Mouse (Mus musculus): ENCODE measurements around the gene 2010106E10Rik. TPM values are rescaled to one million over a fixed set of nuclear protein-coding genes. Genes with fewer than 3 reads are reported as not detected.
A peak's percentile ranks its signal among the peaks of the same experiment; 100 is the strongest.

The 2010106E10Rik gene
- polyA plus RNA-seq (2012; rRNA removed): not detected in 2 replicates

DNA sequence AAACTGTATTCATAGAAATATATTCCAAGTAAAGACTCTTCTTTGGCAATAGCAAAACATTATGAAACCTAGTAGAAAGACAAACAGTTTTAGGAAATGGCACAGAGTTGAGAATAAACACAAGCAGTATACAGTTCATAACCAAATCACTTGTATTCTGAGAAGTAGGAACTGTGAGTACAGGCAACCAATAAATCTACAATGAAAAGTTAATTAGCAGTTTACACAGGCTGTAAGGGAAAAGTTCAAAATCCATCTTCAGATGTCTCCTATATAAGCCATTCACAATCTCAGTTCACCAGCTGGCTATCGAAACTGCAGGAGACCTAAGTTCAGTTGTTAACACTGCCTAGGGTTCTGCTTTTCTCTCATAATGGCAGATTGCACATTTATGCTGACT lies at the start of gene 2010106E10Rik:
Gene 2010106E10Rik, plus strand, starts transcription at position 301 of the 400 bp plus-strand sequence.
- TF ChIP-seq CTCF (IDR thresholded peaks at IDR 0.05; ENCODE audit: borderline replicate concordance, insufficient read depth, low read depth, low read length) (no peak), POLR2A (IDR thresholded peaks at IDR 0.05; ENCODE audit: borderline replicate concordance, insufficient read depth, low read length) (no peak)
- Histone ChIP-seq H3K4me1 (ENCODE audit: control insufficient read depth, insufficient read depth, low read length) (no peaks in the 10 kb centered on the region), H3K27me3 (ENCODE audit: control insufficient read depth, insufficient read depth, low read length) (no peaks in the 10 kb centered on the region), H3K4me3 (replicated peaks; ENCODE audit: insufficient read depth, low read depth, low read length) (no peak within 1 kb of the TSS), H3K27ac (ENCODE audit: insufficient read depth, low read length) (no peak within 1 kb of the TSS)
- no peak for DNase-seq
- 87% methylated on average over 1 of the region's 1 CpGs for WGBS

- no peaks in the 10 kb centered on the region for H3K4me1 ChIP-seq (ENCODE audit: control insufficient read depth, insufficient read depth, low read length)
- TF ChIP-seq POLR2A (IDR thresholded peaks at IDR 0.05; ENCODE audit: borderline replicate concordance, insufficient read depth, low read length) (no peak), CTCF (IDR thresholded peaks at IDR 0.05; ENCODE audit: borderline replicate concordance, insufficient read depth, low read depth, low read length) (no peak)
- DNase-seq: no peak
- H3K4me3 ChIP-seq (replicated peaks; ENCODE audit: insufficient read depth, low read depth, low read length): no peak overlapping the region
- no peaks in the 10 kb centered on the region for H3K27me3 ChIP-seq (ENCODE audit: control insufficient read depth, insufficient read depth, low read length)
- 82% methylated on average over 2 of the region's 2 CpGs for WGBS
- H3K27ac ChIP-seq (ENCODE audit: insufficient read depth, low read length): no peak overlapping the region
Measured at GRCm38 (mm10) chrX:112505651-112506050, 10.6 kb downstream of the 2010106E10Rik start.

GRCm38 (mm10) chrX:112524755-112525154 lies 29.7 kb downstream of the 2010106E10Rik start:
- H3K4me3 ChIP-seq (replicated peaks; ENCODE audit: insufficient read depth, low read depth, low read length): no peak overlapping the region
- no peak overlapping the region for H3K27ac ChIP-seq (ENCODE audit: insufficient read depth, low read length)
- H3K27me3 ChIP-seq (ENCODE audit: control insufficient read depth, insufficient read depth, low read length): no peaks in the 10 kb centered on the region
- no peaks in the 10 kb centered on the region for H3K4me1 ChIP-seq (ENCODE audit: control insufficient read depth, insufficient read depth, low read length)
- peak; percentile 27; the same call in 1 of the 2 replicates for TF ChIP-seq CTCF (IDR thresholded peaks at IDR 0.05; ENCODE audit: borderline replicate concordance, insufficient read depth, low read depth, low read length)
- no peak for TF ChIP-seq POLR2A (IDR thresholded peaks at IDR 0.05; ENCODE audit: borderline replicate concordance, insufficient read depth, low read length)
- DNase-seq: peak in 1 of 2 experiments; percentile 14
- 69% methylated on average over 1 of the region's 1 CpGs for WGBS

DNA sequence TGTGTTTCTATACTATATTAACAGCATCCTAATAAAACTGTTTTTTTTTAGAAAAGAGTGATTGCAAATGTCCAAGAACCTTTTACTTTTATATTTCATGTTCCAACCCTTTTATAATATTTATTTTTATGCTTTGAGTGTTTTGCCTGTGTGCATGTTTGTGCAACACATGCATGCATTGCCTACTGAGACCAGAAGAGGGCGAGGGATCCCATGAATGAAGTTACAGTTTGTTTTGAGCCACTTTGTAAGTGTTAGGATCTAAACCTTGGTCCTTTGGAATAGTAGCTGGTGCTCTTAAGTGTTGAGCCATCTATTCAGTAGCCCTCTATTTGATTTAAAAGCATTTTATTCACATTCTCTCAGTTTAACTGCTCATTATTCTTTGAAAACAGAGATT lies 48.0 kb downstream of the 2010106E10Rik start:
- TF ChIP-seq CTCF (IDR thresholded peaks at IDR 0.05; ENCODE audit: borderline replicate concordance, insufficient read depth, low read depth, low read length): no peak
- no peak for TF ChIP-seq POLR2A (IDR thresholded peaks at IDR 0.05; ENCODE audit: borderline replicate concordance, insufficient read depth, low read length)
- DNase-seq: no peak
- Histone ChIP-seq H3K4me1 (ENCODE audit: control insufficient read depth, insufficient read depth, low read length) (no peaks in the 10 kb centered on the region), H3K27ac (ENCODE audit: insufficient read depth, low read length) (no peak overlapping the region), H3K27me3 (ENCODE audit: control insufficient read depth, insufficient read depth, low read length) (no peaks in the 10 kb centered on the region), H3K4me3 (replicated peaks; ENCODE audit: insufficient read depth, low read depth, low read length) (no peak overlapping the region)
- WGBS: 50% methylated on average over 1 of the region's 1 CpGs

DNA sequence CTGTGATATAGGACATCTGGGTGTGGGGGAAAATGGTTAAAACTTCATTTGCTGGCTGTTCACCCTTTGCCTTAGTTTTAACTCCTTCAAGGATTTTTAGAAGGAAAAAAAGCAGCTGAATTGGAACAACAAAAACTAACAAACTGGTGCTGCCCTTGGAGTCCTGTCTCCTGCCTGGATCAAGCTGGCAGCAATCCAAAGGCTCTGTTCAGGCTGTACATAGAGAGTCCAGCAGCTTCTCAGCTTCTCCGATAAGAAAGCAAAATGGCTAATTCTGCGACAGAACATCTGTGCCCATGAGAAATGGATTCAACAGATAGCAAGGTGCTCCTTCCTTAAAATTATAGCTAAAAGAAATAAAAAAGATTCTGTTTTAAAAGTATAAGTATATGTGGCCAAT lies 72.6 kb downstream of the 2010106E10Rik start:
- peak in 1 of 2 experiments; percentile 2 for DNase-seq
- H3K4me1 ChIP-seq (ENCODE audit: control insufficient read depth, insufficient read depth, low read length): no peaks in the 10 kb centered on the region
- WGBS: 9% methylated on average over 2 of the region's 2 CpGs
- no peak overlapping the region for H3K27ac ChIP-seq (ENCODE audit: insufficient read depth, low read length)
- no peak for TF ChIP-seq POLR2A (IDR thresholded peaks at IDR 0.05; ENCODE audit: borderline replicate concordance, insufficient read depth, low read length)
- no peak for TF ChIP-seq CTCF (IDR thresholded peaks at IDR 0.05; ENCODE audit: borderline replicate concordance, insufficient read depth, low read depth, low read length)
- H3K4me3 ChIP-seq (replicated peaks; ENCODE audit: insufficient read depth, low read depth, low read length): no peak overlapping the region
- H3K27me3 ChIP-seq (ENCODE audit: control insufficient read depth, insufficient read depth, low read length): no peaks in the 10 kb centered on the region

- Histone ChIP-seq H3K27me3 (ENCODE audit: control insufficient read depth, insufficient read depth, low read length) (no peaks in the 10 kb centered on the region), H3K4me1 (ENCODE audit: control insufficient read depth, insufficient read depth, low read length) (no peaks in the 10 kb centered on the region), H3K27ac (ENCODE audit: insufficient read depth, low read length) (no peak within 1 kb of the TSS), H3K4me3 (replicated peaks; ENCODE audit: insufficient read depth, low read depth, low read length) (peak within 1 kb of the TSS; percentile 95)
- TF ChIP-seq CTCF (IDR thresholded peaks at IDR 0.05; ENCODE audit: borderline replicate concordance, insufficient read depth, low read depth, low read length) (no peak), POLR2A (IDR thresholded peaks at IDR 0.05; ENCODE audit: borderline replicate concordance, insufficient read depth, low read length) (peak; percentile 48; the same call in 1 of the 2 replicates)
- 7% methylated on average over 75 of the region's 79 CpGs for WGBS
- peak; percentile 77 to 79 for DNase-seq
Measured at GRCm38 (mm10) chrX:112600511-112601305, 105.6 kb downstream of the 2010106E10Rik start, which contains the start of gene Zfp711. Gene Zfp711, plus strand, starts transcription at chrX:112600526.

- DNase-seq: peak; percentile 41 to 57
- H3K27ac ChIP-seq (ENCODE audit: insufficient read depth, low read length): no peak overlapping the region
- 5% methylated on average over 47 of the region's 81 CpGs for WGBS
- H3K4me3 ChIP-seq (replicated peaks; ENCODE audit: insufficient read depth, low read depth, low read length): peak overlapping the region; percentile 95
- H3K27me3 ChIP-seq (ENCODE audit: control insufficient read depth, insufficient read depth, low read length): no peaks in the 10 kb centered on the region
- no peaks in the 10 kb centered on the region for H3K4me1 ChIP-seq (ENCODE audit: control insufficient read depth, insufficient read depth, low read length)
- TF ChIP-seq CTCF (IDR thresholded peaks at IDR 0.05; ENCODE audit: borderline replicate concordance, insufficient read depth, low read depth, low read length): no peak
- TF ChIP-seq POLR2A (IDR thresholded peaks at IDR 0.05; ENCODE audit: borderline replicate concordance, insufficient read depth, low read length): no peak
Measured at GRCm38 (mm10) chrX:112601306-112602120, 106.4 kb downstream of the 2010106E10Rik start.

Other genes starting within 250 kb of the 2010106E10Rik start
- gene Apool, start 183.9 kb upstream of the 2010106E10Rik start, polyA plus RNA-seq (2012; rRNA removed): 6.1 and 6.2 TPM in 2 replicates
- gene Satl1, start 88.5 kb upstream of the 2010106E10Rik start, polyA plus RNA-seq (2012; rRNA removed): not detected in 2 replicates
- 7.0 and 7.3 TPM in 2 replicates for gene Zfp711, start 105.3 kb downstream of the 2010106E10Rik start, polyA plus RNA-seq (2012; rRNA removed)
- gene Pof1b, start 203.4 kb downstream of the 2010106E10Rik start, polyA plus RNA-seq (2012; rRNA removed): not detected in 2 replicates

Measured in cerebellum, adult 2 months (tissue).